Mouse (Mus musculus) heart, embryonic 16.5 days (tissue): ENCODE results near the gene Manf. TPM values are rescaled to one million over a fixed set of nuclear protein-coding genes. Genes with fewer than 3 reads are reported as not detected.

Experiments
- ATAC-seq: fragments of 200-750 bp; cut with Nextera tagmentation; replicated peaks from 2 replicates; pipeline ENCODE4 v1.8.0; 2017; ENCODE audit warnings: moderate number of reproducible peaks; ENCODE audit not compliant: insufficient read depth, low FRiP score; ENCODE audit errors: extremely low read depth
- H3K27ac ChIP-seq: fragments of 300-500 bp; sonication (generic); 2 replicates; pipeline ENCODE4 v1.5.1; 2014; ENCODE audit warnings: mild to moderate bottlenecking, low read length, control low read depth, moderate library complexity
- H3K27me3 ChIP-seq: fragments of 300-500 bp; sonication (generic); 2 replicates; pipeline ENCODE4 v1.6.1; 2014; ENCODE audit warnings: low read length, mixed read lengths; ENCODE audit not compliant: control insufficient read depth, insufficient read depth
- H3K36me3 ChIP-seq: fragments of 300-500 bp; sonication (generic); 2 replicates; pipeline ENCODE4 v1.6.1; 2014; ENCODE audit not compliant: control insufficient read depth, insufficient read depth
- H3K4me1 ChIP-seq: fragments of 300-500 bp; sonication (generic); 2 replicates; pipeline ENCODE4 v1.6.1; 2014; ENCODE audit warnings: low read length, mixed read lengths; ENCODE audit not compliant: control insufficient read depth, insufficient read depth
- H3K4me2 ChIP-seq: fragments of 300-500 bp; sonication (generic); 2 replicates; pipeline ENCODE4 v1.6.1; 2014; ENCODE audit warnings: low read depth, mild to moderate bottlenecking, control low read depth, low read length
- H3K4me3 ChIP-seq: fragments of 300-500 bp; sonication (generic); 2 replicates; pipeline ENCODE4 v1.5.1; 2014; ENCODE audit warnings: mild to moderate bottlenecking, control low read depth, low read length
- H3K9ac ChIP-seq: fragments of 300-500 bp; sonication (generic); 2 replicates; pipeline ENCODE4 v1.6.1; 2014; ENCODE audit warnings: low read length, control low read depth
- H3K9me3 ChIP-seq: fragments of 300-500 bp; sonication (generic); replicated peaks from 2 replicates; pipeline ENCODE4 v1.6.1; 2016; ENCODE audit warnings: low read length; ENCODE audit not compliant: control insufficient read depth
- WGBS: fragments of 180-500 bp; shearing (Covaris S2); extraction: QIAGEN DNeasy Blood & Tissue Kit; methylation state at CpG from one replicate; pipeline ENCODE4 v1.1.7; 2014; 5-methylcytosine and 5-hydroxymethylcytosine counted together
- polyA plus RNA-seq: library from polyadenylated mRNA; unstranded; fragments of >200 nt; fragmentation: Nextera tagmentation; extraction: Ambion mirVana; gene quantifications from 2 replicates; pipeline ENCODE4 v1.2.1, GENCODE M21; 2015

Gene Manf
- polyA plus RNA-seq, 1 experiment from 2014 or later = 245 TPM

DNA sequence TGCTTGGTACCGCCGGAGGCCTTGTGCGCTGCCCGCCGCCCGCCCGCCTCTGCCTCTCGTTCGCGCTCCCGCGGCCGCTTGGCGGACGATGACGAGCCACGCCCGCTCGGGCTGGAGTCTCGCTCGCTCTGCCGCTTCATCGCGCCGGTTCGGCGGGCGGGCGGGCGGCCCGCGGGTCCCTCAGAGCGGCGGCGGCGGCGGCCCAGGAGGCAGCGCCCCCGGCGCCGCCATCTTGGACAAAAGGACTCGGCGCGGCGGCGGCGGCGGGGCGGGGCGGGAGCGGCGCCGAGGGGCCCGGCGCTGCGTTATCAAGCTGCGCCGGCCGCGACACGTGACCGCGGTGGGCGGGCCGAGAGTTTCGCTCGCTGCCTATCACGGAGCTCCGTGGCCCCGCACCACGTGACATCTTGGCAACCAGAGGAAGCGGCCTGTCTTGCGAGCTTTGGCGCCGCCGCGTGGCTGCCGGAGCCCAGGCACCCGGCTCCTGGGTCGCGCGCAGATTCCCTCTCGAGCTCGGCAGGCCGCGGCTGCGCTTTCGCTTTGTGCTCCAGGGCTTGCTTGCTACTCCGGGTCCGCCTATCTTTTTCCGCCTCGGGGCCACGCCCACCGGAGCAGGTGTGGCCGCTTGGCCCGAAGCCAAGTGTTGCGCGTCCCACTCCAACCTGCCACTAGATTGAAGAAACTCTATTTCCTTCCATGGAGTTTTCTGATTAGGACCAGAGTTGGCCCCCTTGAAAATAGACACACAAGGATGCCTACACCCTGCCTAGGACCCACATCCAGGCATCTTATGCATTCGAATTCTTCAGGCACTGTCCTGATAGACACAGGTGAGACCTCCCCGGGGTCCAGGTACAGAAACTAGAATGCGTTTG, 4.7 kb downstream of the Manf start, which contains the start of gene Rbm15b:
Gene Rbm15b (minus strand): TSS at position 601 of the 875 bp plus-strand sequence.
- Histone ChIP-seq H3K27me3 (no peaks in the 10 kb centered on the region), H3K36me3 (peaks cover 23% of the 10 kb centered on the region), H3K9ac (peak within 1 kb of the TSS; percentile 92), H3K4me3 (peak within 1 kb of the TSS; percentile 79), H3K4me1 (peaks cover 46% of the 10 kb centered on the region), H3K27ac (peak within 1 kb of the TSS; percentile 79), H3K9me3 (no peaks in the 10 kb centered on the region), H3K4me2 (peak within 1 kb of the TSS; percentile 79)
- WGBS = 2% methylated on average over 99 of the region's 101 CpGs
- ATAC-seq = peak; percentile 81

GRCm38 (mm10) chr9:106885901-106886731, 5.7 kb downstream of the Manf start:
- H3K27me3 ChIP-seq = no peaks in the 10 kb centered on the region
- H3K9ac ChIP-seq = peak overlapping the region; percentile 92
- under 1% methylated on average over 102 of the region's 107 CpGs for WGBS
- H3K4me1 ChIP-seq = peaks cover 46% of the 10 kb centered on the region
- H3K4me3 ChIP-seq = peak overlapping the region; percentile 79
- H3K27ac ChIP-seq = peak overlapping the region; percentile 79
- H3K9me3 ChIP-seq = no peaks in the 10 kb centered on the region
- peaks cover 23% of the 10 kb centered on the region for H3K36me3 ChIP-seq
- ATAC-seq = 0 out of 2 replicates have a peak, but pooled peaks have one; percentile 10
- peak overlapping the region; percentile 79 for H3K4me2 ChIP-seq

GRCm38 (mm10) chr9:106884996-106885900, 6.5 kb downstream of the Manf start:
- H3K4me1 ChIP-seq = peaks cover 37% of the 10 kb centered on the region
- H3K4me3 ChIP-seq = peak overlapping the region; percentile 79
- H3K27ac ChIP-seq = no peak overlapping the region
- peak overlapping the region; percentile 92 for H3K9ac ChIP-seq
- H3K36me3 ChIP-seq = peaks cover 25% of the 10 kb centered on the region
- H3K27me3 ChIP-seq = no peaks in the 10 kb centered on the region
- H3K4me2 ChIP-seq = peak overlapping the region; percentile 79
- H3K9me3 ChIP-seq = no peaks in the 10 kb centered on the region
- no peak for ATAC-seq
- 23% methylated on average over 44 of the region's 44 CpGs for WGBS

- Histone ChIP-seq H3K27me3 (no peaks in the 10 kb centered on the region), H3K4me2 (peak overlapping the region; percentile 79), H3K9ac (peak overlapping the region; percentile 57), H3K27ac (no peak overlapping the region), H3K4me3 (peak overlapping the region; percentile 79), H3K4me1 (peaks cover 32% of the 10 kb centered on the region), H3K9me3 (no peaks in the 10 kb centered on the region), H3K36me3 (peaks cover 19% of the 10 kb centered on the region)
- ATAC-seq = no peak
- 31% methylated on average over 16 of the region's 16 CpGs for WGBS
These were observed 7.5 kb downstream of the Manf start for GRCm38 (mm10) chr9:106884306-106884705.

GRCm38 (mm10) chr9:106883085-106883484, 8.7 kb downstream of the Manf start:
- peaks cover 13% of the 10 kb centered on the region for H3K36me3 ChIP-seq
- no peak overlapping the region; the same call in 1 of the 2 replicates for H3K4me2 ChIP-seq
- H3K27me3 ChIP-seq = no peaks in the 10 kb centered on the region
- no peak for ATAC-seq
- no peak overlapping the region for H3K4me3 ChIP-seq
- peaks cover 32% of the 10 kb centered on the region for H3K4me1 ChIP-seq
- H3K9ac ChIP-seq = 0 out of 2 replicates have a peak overlapping the region, but pooled peaks have one; percentile 23
- no peak overlapping the region for H3K27ac ChIP-seq
- 79% methylated on average over 3 of the region's 3 CpGs for WGBS
- H3K9me3 ChIP-seq = no peaks in the 10 kb centered on the region

DNA sequence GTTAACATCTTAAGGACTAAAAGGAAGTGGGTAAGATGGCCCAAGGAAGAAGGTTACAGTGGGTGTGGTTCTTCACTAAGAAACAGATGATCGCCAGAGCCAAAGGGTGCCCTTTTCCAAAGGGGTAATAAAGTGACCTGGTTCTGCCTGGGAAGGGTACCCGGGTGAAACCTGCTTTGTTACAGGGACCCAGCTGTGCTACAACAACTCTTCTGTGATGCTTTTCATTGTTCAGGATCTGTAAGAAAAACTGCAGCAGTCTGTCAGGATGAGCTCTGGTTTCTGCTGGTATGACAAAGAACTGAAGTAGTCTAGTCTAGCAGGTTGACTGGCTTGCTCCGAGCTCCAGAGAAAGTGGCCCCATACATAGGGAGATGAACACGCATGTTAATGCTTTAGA, 9.6 kb downstream of the Manf start:
- no peak overlapping the region for H3K27ac ChIP-seq
- H3K9me3 ChIP-seq = no peaks in the 10 kb centered on the region
- H3K4me2 ChIP-seq = no peak overlapping the region
- H3K9ac ChIP-seq = no peak overlapping the region
- H3K4me1 ChIP-seq = peaks cover 25% of the 10 kb centered on the region
- ATAC-seq = no peak
- H3K4me3 ChIP-seq = no peak overlapping the region
- 75% methylated on average over 4 of the region's 4 CpGs for WGBS
- H3K27me3 ChIP-seq = no peaks in the 10 kb centered on the region
- H3K36me3 ChIP-seq = peaks cover 13% of the 10 kb centered on the region; the same call in 1 of the 2 replicates

DNA sequence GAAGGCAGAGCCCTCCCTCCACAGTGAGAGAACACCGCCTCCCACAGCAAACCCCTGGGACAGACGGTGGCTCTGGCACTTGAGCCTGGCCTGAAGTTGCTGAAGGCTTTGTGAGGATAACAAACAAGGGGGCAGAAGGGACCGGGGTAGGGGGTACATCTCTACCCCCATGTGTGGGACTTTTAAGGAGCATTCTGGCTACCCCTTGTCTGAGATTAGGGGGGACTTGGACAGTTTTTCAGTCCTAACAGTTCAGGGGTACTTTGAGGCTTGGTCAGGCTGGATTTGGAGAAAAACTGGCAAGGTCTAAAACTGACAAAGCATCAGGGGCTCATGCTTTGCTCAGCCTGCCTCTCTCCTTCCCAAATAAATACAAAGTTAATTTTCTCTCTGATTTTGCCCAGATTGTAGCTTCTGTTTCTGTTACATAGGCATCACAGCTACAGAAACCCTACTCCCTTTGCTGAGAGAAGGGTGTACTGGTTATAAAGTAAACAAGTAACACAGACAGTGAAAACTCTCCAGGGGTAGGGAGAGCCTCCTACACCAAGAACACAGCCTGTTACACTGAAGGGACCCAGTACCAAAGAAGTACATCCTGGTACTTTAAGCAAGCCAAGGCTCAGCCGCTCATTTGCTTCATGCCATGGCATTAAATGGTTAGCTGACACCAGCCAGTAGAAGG, 10.6 kb downstream of the Manf start:
- WGBS = 60% methylated on average over 4 of the region's 4 CpGs
- peaks cover 19% of the 10 kb centered on the region; the same call in 1 of the 2 replicates for H3K36me3 ChIP-seq
- no peaks in the 10 kb centered on the region for H3K9me3 ChIP-seq
- no peak overlapping the region for H3K4me2 ChIP-seq
- H3K4me1 ChIP-seq = peaks cover 25% of the 10 kb centered on the region
- no peak overlapping the region for H3K9ac ChIP-seq
- ATAC-seq = no peak
- no peaks in the 10 kb centered on the region for H3K27me3 ChIP-seq
- H3K27ac ChIP-seq = no peak overlapping the region
- H3K4me3 ChIP-seq = no peak overlapping the region

GRCm38 (mm10) chr9:106879471-106879870, 12.3 kb downstream of the Manf start:
- H3K9ac ChIP-seq = no peak overlapping the region
- no peak overlapping the region for H3K27ac ChIP-seq
- peaks cover 36% of the 10 kb centered on the region for H3K36me3 ChIP-seq
- H3K4me2 ChIP-seq = no peak overlapping the region
- no peaks in the 10 kb centered on the region for H3K27me3 ChIP-seq
- WGBS = 78% methylated on average over 4 of the region's 4 CpGs
- H3K9me3 ChIP-seq = no peaks in the 10 kb centered on the region
- no peak overlapping the region for H3K4me3 ChIP-seq
- H3K4me1 ChIP-seq = peaks cover 12% of the 10 kb centered on the region
- no peak for ATAC-seq
